Mouse (Mus musculus) myocyte (in vitro differentiated cells): Measurements from ENCODE around the gene Gm15013.

Experiments used
- CEBPB ChIP-seq: IDR thresholded peaks from 2 replicates; pipeline ENCODE4 v1.6.1; 2011; ENCODE audit warnings: mild to moderate bottlenecking, moderate library complexity; ENCODE audit not compliant: poor library complexity, insufficient read depth, severe bottlenecking
- E2F4 ChIP-seq: IDR thresholded peaks from one replicate; pipeline ENCODE4 v1.6.1; 2011; ENCODE audit warnings: mild to moderate bottlenecking, control low read depth, moderate library complexity; ENCODE audit not compliant: insufficient read depth
- MAX ChIP-seq: IDR thresholded peaks from one replicate; pipeline ENCODE4 v1.6.1; 2011; ENCODE audit warnings: low read depth, mild to moderate bottlenecking, control low read depth
- MYOG ChIP-seq, 3 experiments: IDR thresholded peaks; one replicate each; pipeline ENCODE4 v1.6.1; 2011; ENCODE audit warnings: control low read depth in 2 of 3, low read depth in 2 of 3, mild to moderate bottlenecking in 2 of 3; ENCODE audit not compliant: insufficient read length in 2 of 3, control insufficient read depth in 1 of 3, insufficient read depth in 1 of 3
- POLR2A ChIP-seq: IDR thresholded peaks from one replicate; pipeline ENCODE4 v1.6.1; 2011; ENCODE audit warnings: low read depth, mild to moderate bottlenecking, control low read depth, moderate library complexity; ENCODE audit not compliant: insufficient read length
- POLR2AphosphoS2 ChIP-seq: IDR thresholded peaks from one replicate; pipeline ENCODE4 v1.6.1; 2011; ENCODE audit warnings: low read depth, control low read depth; ENCODE audit not compliant: insufficient read length
- TCF12 ChIP-seq: IDR thresholded peaks from one replicate; pipeline ENCODE4 v1.6.1; 2011; ENCODE audit warnings: mild to moderate bottlenecking, control low read depth; ENCODE audit not compliant: poor library complexity, insufficient read depth, severe bottlenecking

DNA sequence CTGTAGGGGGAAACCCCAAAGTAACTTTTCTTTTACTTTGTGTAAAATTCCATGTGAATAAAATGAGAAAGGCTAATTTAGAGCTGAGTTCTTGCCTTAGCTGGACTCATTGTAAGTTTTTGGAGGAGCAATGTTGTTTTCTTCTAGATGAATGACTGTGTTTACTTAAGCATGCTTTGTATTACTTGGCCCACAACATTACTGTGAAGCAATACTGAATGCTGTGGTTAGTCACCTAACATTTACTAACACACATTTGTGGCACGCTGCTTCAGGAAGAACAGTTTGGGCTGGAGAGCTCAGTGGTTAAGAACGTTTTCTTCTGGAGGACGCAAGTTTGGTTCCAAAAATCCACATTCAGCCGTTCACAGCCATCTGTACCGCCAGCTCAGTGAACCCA lies 22.8 kb upstream of the Gm15013 start:
- TF ChIP-seq CEBPB (no peak), MAX (no peak), MYOG (IDR thresholded peaks at IDR 0.05; ENCODE audit: control insufficient read depth in 1 of 3, insufficient read depth in 1 of 3, insufficient read length in 2 of 3, low read depth in 2 of 3) (no peak), POLR2A (no peak), POLR2AphosphoS2 (no peak), E2F4 (no peak), TCF12 (no peak)
